ENCODE assay signal across 15 mouse cellular contexts in the genomic region with DNA sequence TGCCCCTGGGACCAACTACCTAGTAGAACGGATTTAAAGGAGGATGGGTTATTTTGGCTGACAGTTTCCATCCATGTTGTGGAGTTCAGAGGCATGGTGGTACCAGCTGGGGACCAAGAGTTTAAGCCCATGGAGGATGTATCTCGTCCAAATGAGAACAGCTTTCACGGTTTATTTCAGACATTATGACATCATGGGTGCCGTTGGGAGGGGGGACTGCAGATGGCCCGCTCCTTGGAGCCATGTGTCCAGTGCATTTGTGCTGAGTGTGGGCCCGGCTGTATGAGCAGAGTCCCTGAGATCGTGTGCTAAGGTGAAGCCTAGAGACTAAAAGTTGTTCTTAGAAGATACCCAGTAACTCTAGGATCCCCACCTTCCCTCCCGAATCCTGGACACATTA. TPM values are rescaled to one million over a fixed set of nuclear protein-coding genes. Genes with fewer than 3 reads are reported as not detected.
DNase-seq lines count a peak whose midpoint lies in the region; ATAC-seq lines count a peak whose summit lies in the region.
"Had no signal": no experiment of that assay in that cellular context is flagged by ENCODE, and none has a peak within 500 bp of the region (broad histone marks: within the 10 kb centered on the region; RNA-seq: fewer than 3 reads in every experiment).

No protein-coding gene starts in this region.

- H3K36me3 ChIP-seq in heart, embryonic 10.5 days, result no peaks in the 10 kb centered on the region
- no peaks in the 10 kb centered on the region for H3K36me3 ChIP-seq in heart, embryonic 11.5 days (ENCODE audit: control insufficient read depth, insufficient read depth, low read length)
- H3K36me3 ChIP-seq: hindbrain, embryonic 13.5 days; midbrain, embryonic 15.5 days had no signal

- H3K4me3 ChIP-seq in heart, embryonic 10.5 days, result no peak overlapping the region
- no peak overlapping the region for H3K4me3 ChIP-seq in heart, embryonic 11.5 days (ENCODE audit: low read depth, low read length)
- H3K4me3 ChIP-seq: hindbrain, embryonic 13.5 days; midbrain, embryonic 15.5 days had no signal

- intact Hi-C loops in left cerebral cortex, postnatal 14 days (cut with DNase I), result no loop called here
- intact Hi-C loops in left cerebral cortex, postnatal 4 days (cut with DNase I), result no loop called here

- H3K27me3 ChIP-seq in heart, embryonic 10.5 days (ENCODE audit: insufficient read depth, poor library complexity, severe bottlenecking), result no peaks in the 10 kb centered on the region
- H3K27me3 ChIP-seq in heart, embryonic 11.5 days (ENCODE audit: control insufficient read depth, insufficient read depth, low read length), result no peaks in the 10 kb centered on the region
- H3K27me3 ChIP-seq: hindbrain, embryonic 13.5 days; midbrain, embryonic 15.5 days had no signal

- H3K4me2 ChIP-seq in heart, embryonic 11.5 days, result no peak overlapping the region
- H3K4me2 ChIP-seq: hindbrain, embryonic 13.5 days; midbrain, embryonic 15.5 days had no signal

- H3K9ac ChIP-seq in heart, embryonic 11.5 days (ENCODE audit: low read depth, low read length), result no peak overlapping the region
- H3K9ac ChIP-seq: hindbrain, embryonic 13.5 days; midbrain, embryonic 15.5 days had no signal

- H3K9me3 ChIP-seq in heart, embryonic 10.5 days, result no peaks in the 10 kb centered on the region
- no peaks in the 10 kb centered on the region for H3K9me3 ChIP-seq in heart, embryonic 11.5 days (replicated peaks; ENCODE audit: control insufficient read depth, low read length)
- H3K9me3 ChIP-seq: hindbrain, embryonic 13.5 days; midbrain, embryonic 15.5 days had no signal

- ATAC-seq in cerebellum, adult (ENCODE audit: insufficient number of reproducible peaks, low FRiP score, low TSS enrichment), result peak; percentile 72
- ATAC-seq in heart, embryonic 11.5 days (replicated peaks; ENCODE audit: insufficient number of reproducible peaks, low FRiP score, low TSS enrichment), result no peak
- no peak for ATAC-seq in megakaryocyte, adult 5-6 weeks (ENCODE audit: poor library complexity, severe bottlenecking)
- ATAC-seq: intestine, postnatal 0 days; midbrain, embryonic 15.5 days had no signal

- WGBS in heart, embryonic 10.5 days, result 77% methylated on average over 8 of the region's 8 CpGs
- 75% methylated on average over 8 of the region's 8 CpGs for WGBS in heart, embryonic 11.5 days (ENCODE audit: insufficient replicate concordance)

- peaks cover 51% of the 10 kb centered on the region for H3K4me1 ChIP-seq in heart, embryonic 10.5 days
- peaks cover 45% of the 10 kb centered on the region for H3K4me1 ChIP-seq in heart, embryonic 11.5 days (ENCODE audit: control insufficient read depth, insufficient read depth, low read length)

- DNase-seq in cerebellum, postnatal 4 days (ENCODE audit: low spot score in 2 of 2), result no peak
- DNase-seq in heart, embryonic 10.5 days (ENCODE audit: low spot score), result no peak
- peak; percentile 43 to 60 for DNase-seq in left cerebral cortex, postnatal 14 days (ENCODE audit: low spot score in 2 of 2)
- no peak for DNase-seq in left cerebral cortex, postnatal 4 days
- DNase-seq in cerebellum, postnatal 25 days, result peak; percentile 77 to 83
- DNase-seq: adrenal gland, adult 8-10 months; kidney, postnatal 10 days; liver; lung, adult 18-20 months had no signal

- H3K27ac ChIP-seq in heart, embryonic 10.5 days, result peak overlapping the region; percentile 59; the same call in 1 of the 2 replicates
- no peak overlapping the region for H3K27ac ChIP-seq in heart, embryonic 11.5 days (ENCODE audit: low read depth, low read length)
- H3K27ac ChIP-seq: hindbrain, embryonic 13.5 days; midbrain, embryonic 15.5 days had no signal

RNA-seq across cellular contexts. Expression of a gene that starts 50.4 kb away (rescaled TPM):
- 4.6 and 6.5 TPM in 2 replicates for polyA plus RNA-seq in heart, embryonic 10.5 days (2016; fragmentation: Nextera tagmentation; extraction: Ambion mirVana)
- 5.9 and 6.5 TPM in 2 replicates for polyA plus RNA-seq in heart, embryonic 11.5 days (2014; fragmentation: Nextera tagmentation; extraction: Ambion mirVana)
- 10 to 100 TPM; 56.9 to 62.5 TPM for total RNA-seq in left cerebral cortex, postnatal 14 days (2021)
- total RNA-seq in left cerebral cortex, postnatal 4 days (2021), result 10 to 100 TPM; 52.6 to 53.0 TPM
- total RNA-seq in megakaryocyte, adult 5-6 weeks (2015), result 95.9 and 105 TPM in 2 replicates
- 93.8 and 99.8 TPM in 2 replicates for total RNA-seq in megakaryocyte, adult 5-6 weeks (2017)

Comparison
In these comparisons a context has a peak if more than half of its experiments do, and no peak if none do; other contexts are left out.
1. DNase-seq: peak in left cerebral cortex, postnatal 14 days (2 of 2) and cerebellum, postnatal 25 days (2 of 2); none in cerebellum, postnatal 4 days (0 of 2), heart, embryonic 10.5 days (single experiment) and left cerebral cortex, postnatal 4 days (single experiment).